Mouse (Mus musculus) Patski (cell line): ENCODE results near the gene Echdc1. TPM values are rescaled to one million over a fixed set of nuclear protein-coding genes. Genes with fewer than 3 reads are reported as not detected.
"Not testable (repeated sequence)": the region's sequence is repeated elsewhere in the genome, so short reads cannot be mapped to it uniquely, and the experiment has no call there.

Experiments
- ATAC-seq: fragments of 100-300 bp; one replicate; pipeline ENCODE4 v1.8.0; 2021
- CTCF ChIA-PET: fragments of 350-600 bp; sonication (Branson Sonifier 250); formaldehyde crosslinking; loops from one replicate; lab custom pipeline; 2022; ENCODE audit warnings: inconsistent platforms; lab: Charles Lee
- POLR2A ChIA-PET: fragments of 350-600 bp; sonication (Branson Sonifier 250); formaldehyde crosslinking; loops from one replicate; lab custom pipeline; 2022; ENCODE audit warnings: antibody characterized with exemption, inconsistent platforms; lab: Charles Lee
- DNase-seq: peaks from one replicate; pipeline ENCODE4 v3.0.0-alpha.2; 2011; ENCODE audit warnings: low read depth, low spot score
- H3K27me3 ChIP-seq: fragments of 371-371 bp; one replicate; pipeline ENCODE4 v1.5.1; 2021
- CTCF ChIP-seq: fragments of 100-300 bp; IDR thresholded peaks from one replicate; pipeline ENCODE4 v1.5.1; 2021
- in situ Hi-C: fragments of 300-500 bp; cut with MboI; formaldehyde crosslinking; loops from 3 replicates; pipeline ENCODE4 v1.11.1; 2018; ENCODE audit warnings: low pct_unique_long_range_greater_than_20kb, mixed read lengths
- polyA plus RNA-seq: library from polyadenylated mRNA; unstranded; gene quantifications from one replicate; pipeline ENCODE4 v1.2.3, GENCODE M21; 2021

Gene Echdc1
- polyA plus RNA-seq, 1 experiment from 2014 or later: 41.9 TPM

DNA sequence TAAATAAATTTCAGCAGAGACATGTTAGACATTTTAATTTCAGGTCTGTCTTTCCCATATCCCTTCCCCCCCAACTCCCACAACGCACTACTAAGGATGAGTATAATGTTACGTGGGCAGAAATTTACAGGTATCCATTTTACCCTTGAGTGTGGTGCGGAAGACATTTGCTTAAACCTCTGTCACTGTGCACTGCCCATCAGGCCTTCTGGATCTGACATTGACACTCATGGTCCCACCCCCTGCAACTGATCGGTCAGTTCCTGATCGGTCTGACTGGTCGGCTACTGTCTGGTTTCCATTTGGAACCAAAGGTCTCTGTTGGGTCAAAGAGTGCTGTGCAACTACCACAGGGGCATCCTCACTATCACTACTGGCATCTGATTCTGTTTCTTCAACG, 33.7 kb downstream of the Echdc1 start:
- in situ Hi-C loops: no loop called here
- POLR2A ChIA-PET: no interaction called here
- no peaks in the 10 kb centered on the region for H3K27me3 ChIP-seq
- CTCF ChIA-PET: no interaction called here
- TF ChIP-seq CTCF: no peak
- DNase-seq (no peak), ATAC-seq (no peak)

DNA sequence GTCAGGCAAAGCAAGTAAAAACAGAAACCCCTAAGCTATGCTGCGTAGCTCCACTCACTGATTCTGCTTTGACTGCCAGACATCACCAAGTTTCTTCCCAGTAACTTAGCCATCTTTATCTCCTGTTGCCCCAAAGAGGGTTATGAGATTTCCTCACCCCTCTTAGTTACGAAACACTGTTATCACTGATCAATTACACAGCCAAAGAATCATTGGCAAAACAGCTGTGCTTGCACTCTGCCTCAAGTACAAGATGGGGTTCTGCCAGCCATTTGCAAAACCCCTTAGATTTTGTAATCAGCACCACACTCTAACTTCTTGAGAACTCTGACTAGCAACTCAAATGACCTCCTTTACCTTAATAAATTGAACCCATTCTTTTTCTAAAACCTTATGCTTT, 38.5 kb downstream of the Echdc1 start:
- TF ChIP-seq CTCF: no peak
- in situ Hi-C loops: loop anchor here (25.0 kb wide), 2 partner anchors 1261 to 1461 kb away; partner anchors contain the start of genes Ncoa7 and Trmt11
- no peak for ATAC-seq
- ChIA-PET POLR2A (interaction anchor here (1.0 kb wide), 1 partner anchor 11 kb away, joined by 3 read pairs; no protein-coding TSS in a partner anchor), CTCF (interaction anchor here (4.2 kb wide), 1 partner anchor 12 kb away, joined by 13 read pairs; no protein-coding TSS in a partner anchor)
- DNase-seq: no peak
- H3K27me3 ChIP-seq: no peaks in the 10 kb centered on the region

DNA sequence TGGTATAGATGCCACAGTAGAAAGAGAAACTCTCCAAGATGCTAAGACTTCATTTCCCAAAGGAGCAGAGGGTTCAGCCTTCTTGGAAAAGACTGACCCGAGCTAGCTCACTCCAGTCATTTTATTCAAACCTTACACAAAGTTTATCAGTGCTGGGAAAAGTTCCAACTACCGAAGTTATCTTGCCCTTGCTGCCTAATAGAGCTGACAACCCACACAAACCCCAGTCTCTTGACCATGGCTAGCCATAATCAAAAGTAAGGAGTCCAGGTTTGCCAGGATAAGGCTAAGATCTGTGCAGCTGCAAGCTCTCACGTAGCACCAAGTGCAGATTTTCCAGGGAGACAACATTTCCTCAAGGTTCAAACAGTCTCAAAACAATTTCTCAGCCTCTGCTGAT, 39.6 kb downstream of the Echdc1 start:
- no peak for TF ChIP-seq CTCF
- no peaks in the 10 kb centered on the region for H3K27me3 ChIP-seq
- no peak for DNase-seq
- ChIA-PET CTCF (interaction anchor here (0.9 to 4.2 kb wide), 2 partner anchors 9 to 13 kb away, joined by 3 to 13 read pairs; no protein-coding TSS in a partner anchor), POLR2A (no interaction called here)
- in situ Hi-C loops: loop anchor here (25.0 kb wide), 2 partner anchors 1260 to 1460 kb away; partner anchors contain the start of genes Ncoa7 and Trmt11
- no peak for ATAC-seq

DNA sequence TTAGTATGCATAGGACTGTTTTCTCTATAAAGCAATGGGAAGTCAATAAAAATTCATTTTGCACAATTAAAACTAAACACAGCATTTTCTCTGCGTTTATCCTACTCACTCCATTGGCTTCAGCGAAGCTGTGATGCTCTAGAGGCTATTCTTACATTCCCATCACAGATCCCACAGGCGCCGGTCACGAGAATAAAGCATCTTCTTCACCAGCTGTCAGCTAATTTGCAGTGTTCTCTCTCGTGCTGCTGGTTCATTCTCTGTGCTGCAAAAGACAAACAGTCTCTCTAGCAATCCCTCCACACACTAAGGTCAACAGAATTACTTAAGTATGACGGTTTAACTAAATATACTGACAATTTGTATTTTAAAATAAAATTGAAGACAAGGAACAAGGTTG, 41.2 kb downstream of the Echdc1 start:
- no peaks in the 10 kb centered on the region for H3K27me3 ChIP-seq
- no peak for TF ChIP-seq CTCF
- DNase-seq: no peak
- in situ Hi-C loops: loop anchor here (25.0 kb wide), 2 partner anchors 1258 to 1458 kb away; partner anchors contain the start of genes Ncoa7 and Trmt11
- no peak for ATAC-seq
- POLR2A ChIA-PET: no interaction called here
- CTCF ChIA-PET: no interaction called here

DNA sequence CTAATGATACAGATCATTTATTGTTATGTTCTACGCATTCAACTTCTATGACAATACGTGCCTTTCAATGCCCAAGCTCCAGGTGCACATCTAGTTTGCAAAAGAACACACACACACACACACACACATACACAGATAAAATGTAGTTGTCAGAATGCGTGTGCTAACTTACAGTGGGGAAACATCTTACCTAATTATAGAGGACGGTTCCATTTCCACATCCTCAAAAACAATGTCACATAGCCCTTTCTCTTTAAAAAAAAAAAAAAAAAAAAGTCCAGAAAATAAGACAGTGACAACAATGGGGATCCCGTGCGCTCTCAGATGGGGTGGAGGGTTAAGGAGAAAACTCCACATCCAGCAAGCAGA, 48.1 kb downstream of the Echdc1 start:
- POLR2A ChIA-PET: no interaction called here
- CTCF ChIA-PET: interaction anchor here (1.2 kb wide), 1 partner anchor 22 kb away, joined by 3 read pairs; no protein-coding TSS in a partner anchor
- ATAC-seq (no peak), DNase-seq (no peak)
- in situ Hi-C loops: loop anchor here (25.0 kb wide), 2 partner anchors 1251 to 1451 kb away; partner anchors contain the start of genes Ncoa7 and Trmt11
- no peak for TF ChIP-seq CTCF
- H3K27me3 ChIP-seq: no peaks in the 10 kb centered on the region

DNA sequence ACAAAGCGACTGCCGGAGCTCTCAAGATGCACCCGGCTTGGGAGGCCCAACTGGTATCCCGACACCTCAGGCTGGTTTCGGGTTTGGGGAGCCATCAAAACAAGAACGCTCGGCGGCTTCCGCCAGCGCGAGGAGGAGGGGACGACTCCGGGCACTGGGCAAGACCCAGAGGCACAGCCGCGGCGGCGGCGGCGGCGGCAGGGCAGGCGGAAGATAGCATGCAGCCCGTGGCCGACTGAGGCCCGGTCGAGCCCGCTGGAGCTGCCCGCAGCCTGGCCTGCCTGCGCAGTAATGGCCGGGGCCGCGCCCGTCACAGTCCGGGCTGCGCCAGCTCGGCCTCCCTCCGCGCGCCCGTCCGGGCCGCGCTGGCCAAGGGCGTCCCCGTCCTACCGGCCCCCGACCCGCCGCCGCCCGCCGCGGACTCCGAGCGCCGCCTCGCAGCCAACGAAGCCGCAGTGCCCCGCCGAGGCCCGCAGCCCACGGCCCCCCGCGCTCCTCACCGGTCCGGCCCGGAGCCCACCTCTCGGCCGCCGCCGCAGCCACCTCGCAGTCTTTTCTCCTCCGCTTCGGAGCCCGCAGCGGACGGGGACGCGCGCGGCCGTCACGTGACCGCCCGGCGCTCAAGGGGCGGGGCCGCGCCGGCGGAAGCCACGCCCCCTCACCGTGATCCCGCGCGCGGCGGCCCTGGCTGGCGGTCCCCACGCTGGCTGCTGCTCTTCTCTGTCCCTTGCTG, 48.7 kb downstream of the Echdc1 start:
- no peak for TF ChIP-seq CTCF
- no peaks in the 10 kb centered on the region for H3K27me3 ChIP-seq
- ChIA-PET POLR2A (no interaction called here), CTCF (interaction anchor here (1.2 kb wide), 1 partner anchor 23 kb away, joined by 3 read pairs; no protein-coding TSS in a partner anchor)
- in situ Hi-C loops: loop anchor here (25.0 kb wide), 2 partner anchors 1251 to 1451 kb away; partner anchors contain the start of genes Ncoa7 and Trmt11
- DNase-seq (no peak), ATAC-seq (peak; percentile 92)

DNA sequence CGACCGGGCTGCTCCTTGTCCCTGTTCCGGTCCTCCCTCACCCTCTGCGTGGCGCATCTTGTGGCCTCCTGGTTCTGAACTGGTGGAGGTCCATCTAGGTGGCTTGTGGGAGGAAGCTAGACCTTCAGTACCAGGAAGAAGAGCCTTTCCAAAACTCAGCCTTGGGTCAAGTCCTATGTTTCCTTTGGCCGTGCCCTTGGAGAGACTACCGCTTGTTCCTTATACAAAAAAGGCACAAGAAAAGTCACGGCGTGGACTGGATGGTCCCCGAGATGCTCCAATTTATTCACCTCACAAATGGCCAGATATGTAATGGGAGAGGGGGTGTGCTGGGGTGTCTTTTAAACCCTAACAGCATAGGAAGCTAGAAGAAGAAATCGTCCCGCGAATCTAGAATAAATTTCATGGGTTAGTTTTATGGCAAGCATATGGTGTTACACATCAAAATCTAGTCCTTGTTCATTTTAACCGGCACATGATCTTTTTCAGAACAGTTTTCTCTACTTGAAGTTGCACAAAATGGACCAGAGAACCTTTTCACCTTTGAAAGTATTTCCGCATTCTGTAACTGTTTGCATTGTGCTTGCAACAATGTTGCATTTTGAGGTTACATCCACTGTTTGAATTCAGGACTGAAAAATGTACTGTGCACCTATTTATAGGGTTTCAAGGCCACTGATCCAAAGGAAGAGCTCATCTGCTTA, 49.4 kb downstream of the Echdc1 start, which contains the start of gene Rnf146:
TSS of gene Rnf146 (minus strand) at position 246 of the 704 bp plus-strand sequence.
- ChIA-PET POLR2A (no interaction called here), CTCF (interaction anchor here (0.8 kb wide), 1 partner anchor 9 kb away, joined by 3 read pairs; no protein-coding TSS in a partner anchor)
- TF ChIP-seq CTCF: no peak
- in situ Hi-C loops: loop anchor here (25.0 kb wide), 2 partner anchors 1250 to 1450 kb away; partner anchors contain the start of genes Ncoa7 and Trmt11
- H3K27me3 ChIP-seq: no peaks in the 10 kb centered on the region
- DNase-seq: no peak
- peak; percentile 54 for ATAC-seq

DNA sequence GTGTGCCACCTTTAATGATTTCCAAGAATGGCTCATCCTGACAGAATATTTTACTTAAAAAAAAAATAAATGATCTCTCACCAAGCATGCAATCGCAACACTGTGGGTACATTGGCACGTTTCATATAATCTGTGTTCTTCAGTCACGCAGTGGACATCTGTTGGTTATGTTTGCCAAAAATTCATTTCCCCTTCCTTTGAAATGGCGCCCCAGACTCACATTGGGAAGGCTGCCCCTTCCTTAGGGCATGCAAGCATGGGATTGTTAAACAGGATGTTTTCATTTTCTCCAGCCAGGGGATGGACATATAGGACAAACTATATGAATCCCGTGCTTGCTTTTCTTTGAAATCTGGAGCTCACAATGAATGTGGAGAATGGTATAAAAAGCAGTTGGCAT, 61.1 kb downstream of the Echdc1 start:
- POLR2A ChIA-PET: no interaction called here
- CTCF ChIA-PET: no interaction called here
- ATAC-seq (no peak), DNase-seq (no peak)
- TF ChIP-seq CTCF: no peak
- in situ Hi-C loops: loop anchor here (25.0 kb wide), 2 partner anchors 1238 to 1438 kb away; partner anchors contain the start of genes Ncoa7 and Trmt11
- peaks cover 19% of the 10 kb centered on the region for H3K27me3 ChIP-seq

DNA sequence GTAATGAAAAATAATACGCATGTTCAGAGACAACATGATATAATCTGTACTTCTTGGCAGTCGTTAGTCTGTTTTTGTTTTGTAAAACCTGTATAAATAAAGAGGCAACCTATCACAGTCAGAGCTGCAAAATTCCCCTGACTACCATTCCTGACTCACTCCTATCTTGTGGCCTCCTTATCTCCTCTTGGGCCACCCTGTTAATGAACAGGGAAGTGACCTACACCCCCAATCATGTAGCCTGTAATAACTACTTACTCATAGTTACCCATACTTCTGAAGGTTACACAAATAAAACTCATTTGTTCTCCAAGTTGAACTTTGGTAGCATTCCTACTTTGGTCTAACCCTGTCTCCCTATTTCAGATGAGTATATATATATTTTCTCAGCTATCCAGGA, 68.6 kb downstream of the Echdc1 start:
- ChIA-PET POLR2A (no interaction called here), CTCF (interaction anchor here (2.2 kb wide), 1 partner anchor 15 kb away, joined by 4 read pairs; no protein-coding TSS in a partner anchor)
- DNase-seq (no peak), ATAC-seq (no peak)
- no peak for TF ChIP-seq CTCF
- H3K27me3 ChIP-seq: peaks cover 36% of the 10 kb centered on the region
- in situ Hi-C loops: no loop called here

DNA sequence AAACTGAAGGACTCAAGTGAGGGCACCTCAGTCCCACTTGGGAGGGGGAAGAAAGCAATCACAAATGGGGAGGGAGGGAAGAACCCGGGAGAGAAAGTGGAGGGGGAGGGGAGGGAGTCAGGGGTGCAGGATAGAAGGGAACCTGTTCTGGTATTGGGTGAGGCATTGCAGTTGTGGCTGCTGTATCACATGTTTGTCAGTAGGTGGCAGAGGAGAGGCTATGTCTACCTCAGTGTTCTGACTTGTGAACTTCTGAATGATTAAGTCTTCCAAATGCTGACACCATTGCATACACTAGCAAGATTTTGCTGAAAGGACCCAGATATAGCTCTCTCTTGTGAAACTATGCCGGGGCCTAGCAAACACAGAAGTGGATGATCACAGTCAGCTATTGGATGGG, 81.9 kb downstream of the Echdc1 start:
- DNase-seq, in situ Hi-C loops, H3K27me3 ChIP-seq, CTCF ChIA-PET, POLR2A ChIA-PET, ATAC-seq: not testable (repeated sequence)
- TF ChIP-seq CTCF: peak; percentile 44

Other genes starting within 250 kb of the Echdc1 start
- gene Soga3, start 169.3 kb upstream of the Echdc1 start, polyA plus RNA-seq: 0.96 TPM
- 0.13 TPM for gene Gm49353, start 114.2 kb upstream of the Echdc1 start, polyA plus RNA-seq
- 0.37 TPM for gene 9330159F19Rik, start 101.6 kb upstream of the Echdc1 start, polyA plus RNA-seq
- 43.2 TPM for gene Rnf146, start 49.3 kb downstream of the Echdc1 start, polyA plus RNA-seq
- gene Rspo3, start 222.7 kb downstream of the Echdc1 start, polyA plus RNA-seq: 0.27 TPM